Mouse (Mus musculus) thymus, adult 2 months (tissue): ENCODE results near the gene Vkorc1l1. TPM values are rescaled to one million over a fixed set of nuclear protein-coding genes. Genes with fewer than 3 reads are reported as not detected.

Experiments
- DNase-seq: peaks from one replicate; pipeline ENCODE4 v3.0.0; 2021
- H3K27ac ChIP-seq: fragments of 200-500 bp; 2 replicates; pipeline ENCODE4 v1.5.1; 2012; ENCODE audit warnings: low read length, control low read depth; ENCODE audit not compliant: control insufficient read depth, insufficient read depth
- H3K27me3 ChIP-seq: fragments of 200-500 bp; 2 replicates; pipeline ENCODE4 v1.6.1; 2012; ENCODE audit warnings: mild to moderate bottlenecking, low read length, moderate library complexity, mixed read lengths; ENCODE audit not compliant: control insufficient read depth, insufficient read depth
- H3K36me3 ChIP-seq: fragments of 200-500 bp; 2 replicates; pipeline ENCODE4 v1.6.1; 2012; ENCODE audit warnings: mild to moderate bottlenecking, low read length, moderate library complexity; ENCODE audit not compliant: control insufficient read depth, insufficient read depth
- H3K4me1 ChIP-seq: fragments of 200-500 bp; replicated peaks from 2 replicates; pipeline ENCODE4 v1.6.1; 2012; ENCODE audit warnings: low read length; ENCODE audit not compliant: control insufficient read depth, insufficient read depth
- H3K4me3 ChIP-seq: fragments of 200-500 bp; 2 replicates; pipeline ENCODE4 v1.5.1; 2012; ENCODE audit warnings: mild to moderate bottlenecking, low read length, control low read depth, moderate library complexity; ENCODE audit not compliant: control insufficient read depth, insufficient read depth
- CTCF ChIP-seq: fragments of 200-500 bp; IDR thresholded peaks from 2 replicates; pipeline ENCODE4 v1.5.1; 2012; ENCODE audit warnings: mild to moderate bottlenecking, control low read depth, low read length, moderate library complexity, borderline replicate concordance; ENCODE audit not compliant: control insufficient read depth, poor library complexity, insufficient read depth; ENCODE audit errors: extremely low read depth
- POLR2A ChIP-seq: fragments of 200-500 bp; IDR thresholded peaks from 2 replicates; pipeline ENCODE4 v1.6.1; 2012; ENCODE audit warnings: mild to moderate bottlenecking, low read length, control low read depth, moderate library complexity; ENCODE audit not compliant: control insufficient read depth, poor library complexity, insufficient read depth; ENCODE audit errors: extremely low read depth
- WGBS: fragments of 180-500 bp; shearing (Covaris S2); methylation state at CpG from one replicate; pipeline ENCODE4 v1.1.7; 2018; 5-methylcytosine and 5-hydroxymethylcytosine counted together
- polyA plus RNA-seq: library from polyadenylated mRNA; depleted of rRNA; stranded (reverse); fragments of >200 nt; gene quantifications from 2 replicates; pipeline ENCODE4 v1.2.3, GENCODE M21; 2012

The Vkorc1l1 gene
- polyA plus RNA-seq, 1 experiment, result 20.9 TPM

DNA sequence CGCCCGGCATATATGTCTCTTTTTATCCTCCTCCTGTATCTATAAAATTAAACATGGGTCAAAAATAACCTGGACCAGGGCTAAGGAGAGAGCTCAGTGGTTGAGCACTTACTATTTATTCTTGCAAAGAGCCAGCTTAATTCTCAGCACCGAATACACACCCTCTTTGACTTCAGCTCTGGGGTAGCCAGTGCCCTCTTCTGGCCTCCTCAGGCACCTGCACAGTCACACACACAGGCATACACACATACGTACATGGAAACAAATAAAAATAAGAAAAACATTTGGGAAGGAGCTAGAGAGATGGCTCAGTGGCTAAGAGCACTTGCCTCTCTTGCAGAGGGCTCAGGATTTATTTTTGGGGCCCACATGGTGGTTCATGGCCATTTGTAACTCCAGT, 19.8 kb upstream of the Vkorc1l1 start:
- Histone ChIP-seq H3K4me3 (no peak overlapping the region), H3K36me3 (no peaks in the 10 kb centered on the region), H3K4me1 (no peaks in the 10 kb centered on the region), H3K27me3 (no peaks in the 10 kb centered on the region), H3K27ac (no peak overlapping the region)
- TF ChIP-seq POLR2A (no peak), CTCF (no peak)
- 95% methylated on average over 4 of the region's 4 CpGs for WGBS
- DNase-seq, result no peak

DNA sequence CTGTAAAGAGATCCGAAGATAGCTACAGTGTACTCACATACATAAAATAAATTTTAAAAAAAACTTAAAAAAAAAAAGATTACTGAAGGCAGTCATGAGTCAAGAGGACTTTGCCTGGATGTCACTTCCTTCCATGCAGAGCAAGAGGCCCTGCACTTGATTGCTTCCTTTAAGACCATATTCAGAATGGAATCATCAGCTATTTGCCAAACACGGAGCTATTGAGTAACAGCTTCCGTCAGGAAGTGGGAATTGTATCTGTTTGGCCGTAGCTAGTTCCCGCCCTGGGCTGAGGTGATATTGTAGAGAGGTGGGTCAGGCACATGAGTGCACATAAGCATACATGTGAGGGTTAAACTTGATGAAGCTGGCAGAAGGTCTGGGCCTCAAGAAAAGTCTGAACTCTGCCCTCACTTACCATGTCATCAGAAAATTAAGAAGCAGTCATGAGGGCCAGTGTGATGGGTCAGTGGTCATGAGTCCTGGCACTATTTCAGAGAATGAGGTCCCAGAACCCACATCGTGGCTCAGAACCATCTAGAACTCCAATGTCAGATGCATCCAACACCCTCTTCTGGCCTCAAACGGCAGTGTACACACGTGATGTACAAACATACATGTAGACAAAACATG, 16.8 kb upstream of the Vkorc1l1 start:
- Histone ChIP-seq H3K27ac (no peak overlapping the region), H3K4me3 (no peak overlapping the region), H3K27me3 (no peaks in the 10 kb centered on the region), H3K4me1 (no peaks in the 10 kb centered on the region), H3K36me3 (no peaks in the 10 kb centered on the region)
- DNase-seq, result no peak
- TF ChIP-seq POLR2A (no peak), CTCF (no peak)
- 87% methylated on average over 8 of the region's 8 CpGs for WGBS

- Histone ChIP-seq H3K4me1 (no peaks in the 10 kb centered on the region), H3K4me3 (no peak overlapping the region), H3K27ac (no peak overlapping the region), H3K36me3 (no peaks in the 10 kb centered on the region), H3K27me3 (no peaks in the 10 kb centered on the region)
- 86% methylated on average over 5 of the region's 5 CpGs for WGBS
- TF ChIP-seq POLR2A (no peak), CTCF (no peak)
- no peak for DNase-seq
Observed at GRCm38 (mm10) chr5:129925933-129926332, 15.8 kb upstream of the Vkorc1l1 start.

GRCm38 (mm10) chr5:129929924-129930855, 11.6 kb upstream of the Vkorc1l1 start:
- 81% methylated on average over 9 of the region's 9 CpGs for WGBS
- H3K36me3 ChIP-seq, result no peaks in the 10 kb centered on the region
- H3K27me3 ChIP-seq, result no peaks in the 10 kb centered on the region
- no peak overlapping the region for H3K27ac ChIP-seq
- DNase-seq, result no peak
- no peaks in the 10 kb centered on the region for H3K4me1 ChIP-seq
- H3K4me3 ChIP-seq, result no peak overlapping the region
- TF ChIP-seq CTCF (no peak), POLR2A (no peak)

- no peaks in the 10 kb centered on the region for H3K36me3 ChIP-seq
- no peaks in the 10 kb centered on the region for H3K4me1 ChIP-seq
- TF ChIP-seq POLR2A (no peak), CTCF (no peak)
- WGBS, result 96% methylated on average over 4 of the region's 4 CpGs
- H3K27me3 ChIP-seq, result no peaks in the 10 kb centered on the region
- H3K4me3 ChIP-seq, result no peak overlapping the region
- H3K27ac ChIP-seq, result no peak overlapping the region
- no peak for DNase-seq
Observed at GRCm38 (mm10) chr5:129936941-129937340, 4.8 kb upstream of the Vkorc1l1 start.

GRCm38 (mm10) chr5:129940281-129940680, 1.5 kb upstream of the Vkorc1l1 start:
- Histone ChIP-seq H3K4me3 (no peak overlapping the region), H3K27me3 (no peaks in the 10 kb centered on the region), H3K4me1 (no peaks in the 10 kb centered on the region), H3K36me3 (no peaks in the 10 kb centered on the region), H3K27ac (no peak overlapping the region)
- WGBS, result 71% methylated on average over 2 of the region's 2 CpGs
- no peak for TF ChIP-seq POLR2A
- TF ChIP-seq CTCF, result no peak
- no peak for DNase-seq
